ENCODE assay signal across 24 mouse cellular contexts in the genomic region with DNA sequence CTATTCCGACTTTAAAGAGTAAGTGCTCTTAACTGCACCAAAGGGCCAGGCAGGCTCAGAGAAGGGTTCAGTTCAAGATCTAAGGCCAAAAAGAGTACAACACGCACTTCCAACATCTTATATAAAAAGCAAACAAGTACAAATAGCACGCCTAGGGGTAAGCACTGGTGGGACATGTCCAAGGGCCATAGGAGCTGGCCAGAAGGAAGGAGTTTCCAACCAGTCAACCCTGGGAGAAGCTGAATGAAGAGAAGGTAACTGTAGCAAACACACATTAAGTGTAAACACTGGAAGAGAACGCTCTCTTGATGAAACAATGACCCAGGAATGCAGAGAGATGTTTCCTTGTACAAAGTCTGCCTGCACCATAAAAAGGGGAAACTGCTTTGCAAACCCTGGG. TPM values are rescaled to one million over a fixed set of nuclear protein-coding genes. Genes with fewer than 3 reads are reported as not detected.
DNase-seq lines count a peak whose midpoint lies in the region; ATAC-seq lines count a peak whose summit lies in the region.
"Had no signal": no experiment of that assay in that cellular context is flagged by ENCODE, and none has a peak within 500 bp of the region (broad histone marks: within the 10 kb centered on the region; RNA-seq: fewer than 3 reads in every experiment).

No protein-coding gene starts in this region.

- no peak overlapping the region for H3K4me2 ChIP-seq in embryonic facial prominence, embryonic 15.5 days (replicated peaks)
- no peak overlapping the region for H3K4me2 ChIP-seq in lung, embryonic 16.5 days (ENCODE audit: low read depth, low read length)
- H3K4me2 ChIP-seq: embryonic facial prominence, embryonic 13.5 days; forebrain, embryonic 13.5 days; forebrain, embryonic 15.5 days had no signal

- no peak for DNase-seq in embryonic facial prominence, embryonic 10.5 days (ENCODE audit: low spot score)
- no peak for DNase-seq in lung, postnatal 14 days
- peak; percentile 36 for DNase-seq in lung, postnatal 25 days (ENCODE audit: low spot score)
- no peak for DNase-seq in lung, postnatal 10 days
- no peak for DNase-seq in layer of hippocampus, postnatal 14 days (ENCODE audit: low spot score in 2 of 2)
- DNase-seq: adrenal gland, adult 8-10 months; adrenal gland, postnatal 14 days; adrenal gland, postnatal 36 days; B cell, adult 2 months; cerebellum, adult 11-12 months; cerebellum, adult 2 months; cerebellum, adult 9-10 months; cerebellum, postnatal 10 days; cerebellum, postnatal 25 days had no signal

- no peak overlapping the region for H3K4me3 ChIP-seq in embryonic facial prominence, embryonic 15.5 days (replicated peaks)
- H3K4me3 ChIP-seq in embryonic facial prominence, embryonic 10.5 days: no peak overlapping the region
- no peak overlapping the region for H3K4me3 ChIP-seq in lung, embryonic 16.5 days (ENCODE audit: low read length)
- H3K4me3 ChIP-seq: embryonic facial prominence, embryonic 13.5 days; forebrain, embryonic 13.5 days; forebrain, embryonic 15.5 days had no signal

- no peak overlapping the region for H3K9ac ChIP-seq in embryonic facial prominence, embryonic 15.5 days
- H3K9ac ChIP-seq in lung, embryonic 16.5 days (ENCODE audit: low read length): no peak overlapping the region
- H3K9ac ChIP-seq: embryonic facial prominence, embryonic 13.5 days; forebrain, embryonic 13.5 days; forebrain, embryonic 15.5 days had no signal

- H3K4me1 ChIP-seq in embryonic facial prominence, embryonic 15.5 days: peaks cover 25% of the 10 kb centered on the region
- no peaks in the 10 kb centered on the region for H3K4me1 ChIP-seq in embryonic facial prominence, embryonic 10.5 days
- peaks cover 6% of the 10 kb centered on the region; the same call in 1 of the 2 replicates for H3K4me1 ChIP-seq in lung, embryonic 16.5 days (replicated peaks; ENCODE audit: control insufficient read depth, insufficient read depth, low read length)
- H3K4me1 ChIP-seq: forebrain, embryonic 13.5 days had no signal

- H3K27ac ChIP-seq in embryonic facial prominence, embryonic 15.5 days (replicated peaks): peak overlapping the region; percentile 48; the same call in 1 of the 2 replicates
- no peak overlapping the region for H3K27ac ChIP-seq in embryonic facial prominence, embryonic 10.5 days (replicated peaks)
- H3K27ac ChIP-seq in lung, embryonic 16.5 days (ENCODE audit: low read length): peak overlapping the region; percentile 6; the same call in 1 of the 2 replicates
- H3K27ac ChIP-seq: forebrain, embryonic 13.5 days; forebrain, embryonic 15.5 days had no signal

- H3K9me3 ChIP-seq in embryonic facial prominence, embryonic 15.5 days (replicated peaks): no peaks in the 10 kb centered on the region
- H3K9me3 ChIP-seq in embryonic facial prominence, embryonic 10.5 days: no peaks in the 10 kb centered on the region
- H3K9me3 ChIP-seq in lung, embryonic 16.5 days (ENCODE audit: control insufficient read depth, low read length): no peaks in the 10 kb centered on the region
- H3K9me3 ChIP-seq: embryonic facial prominence, embryonic 13.5 days; forebrain, embryonic 13.5 days; forebrain, embryonic 15.5 days; G1E had no signal

- H3K36me3 ChIP-seq in embryonic facial prominence, embryonic 15.5 days: peaks cover 49% of the 10 kb centered on the region
- peaks cover 100% of the 10 kb centered on the region for H3K36me3 ChIP-seq in embryonic facial prominence, embryonic 10.5 days (replicated peaks)
- peaks cover 29% of the 10 kb centered on the region for H3K36me3 ChIP-seq in lung, embryonic 16.5 days (ENCODE audit: control insufficient read depth, insufficient read depth, low read length)

- WGBS in embryonic facial prominence, embryonic 15.5 days: 94% methylated on average over 4 of the region's 4 CpGs
- WGBS in embryonic facial prominence, embryonic 10.5 days: 94% methylated on average over 4 of the region's 4 CpGs
- 57% methylated on average over 4 of the region's 4 CpGs for WGBS in lung, embryonic 16.5 days

- ATAC-seq in embryonic facial prominence, embryonic 15.5 days (ENCODE audit: insufficient number of reproducible peaks, low FRiP score, low TSS enrichment, low read depth): no peak
- ATAC-seq in lung, embryonic 16.5 days (ENCODE audit: low read depth): peak; percentile 39
- ATAC-seq: activated CD4-positive, CD25-positive, alpha-beta regulatory T cell, adult 4 months; CD4-positive, CD25-positive, alpha-beta regulatory T cell, adult 4 months; forebrain, embryonic 13.5 days; forebrain, embryonic 15.5 days; Patski had no signal

- no peaks in the 10 kb centered on the region for H3K27me3 ChIP-seq in embryonic facial prominence, embryonic 15.5 days
- no peaks in the 10 kb centered on the region for H3K27me3 ChIP-seq in embryonic facial prominence, embryonic 10.5 days (replicated peaks; ENCODE audit: low read depth, poor library complexity, severe bottlenecking)
- H3K27me3 ChIP-seq in lung, embryonic 16.5 days (ENCODE audit: control insufficient read depth, insufficient read depth, low read depth, low read length): no peaks in the 10 kb centered on the region
- H3K27me3 ChIP-seq: CH12.LX; embryonic facial prominence, embryonic 13.5 days; forebrain, embryonic 13.5 days; forebrain, embryonic 15.5 days; Patski had no signal

RNA-seq across cellular contexts. Expression of gene Bola3, which starts 45.2 kb away (rescaled TPM):
- polyA plus RNA-seq in embryonic facial prominence, embryonic 15.5 days (2015; fragmentation: Nextera tagmentation; extraction: Ambion mirVana): 105 and 113 TPM in 2 replicates
- 149 and 153 TPM in 2 replicates for polyA plus RNA-seq in embryonic facial prominence, embryonic 10.5 days (2016; fragmentation: Nextera tagmentation; extraction: Ambion mirVana)
- 132 and 133 TPM in 2 replicates for polyA plus RNA-seq in lung, embryonic 16.5 days (2015; fragmentation: Nextera tagmentation; extraction: Ambion mirVana)
- total RNA-seq in layer of hippocampus, postnatal 14 days (2021): 10 to 100 TPM; 45.4 to 54.7 TPM
